Mouse (Mus musculus) olfactory bulb, adult 2 months (tissue): Measurements from ENCODE around the gene Rhag.

ENCODE experiments used
- CTCF ChIP-seq: fragments of 200-500 bp; IDR thresholded peaks from 2 replicates; pipeline ENCODE4 v1.5.1; 2012; ENCODE audit warnings: low read depth, mild to moderate bottlenecking, low read length, moderate library complexity; ENCODE audit not compliant: insufficient read depth
- POLR2A ChIP-seq: fragments of 200-500 bp; IDR thresholded peaks from 2 replicates; pipeline ENCODE4 v1.6.1; 2012; ENCODE audit warnings: mild to moderate bottlenecking, low read depth, low read length, moderate library complexity; ENCODE audit not compliant: insufficient read depth

GRCm38 (mm10) chr17:40855065-40855464 lies 44.1 kb downstream of the Rhag start:
- TF ChIP-seq CTCF (no peak), POLR2A (no peak)
